Mouse (Mus musculus) bone marrow, adult 2 months (tissue): ENCODE results near the gene Syt9.

Source experiments
- CTCF ChIP-seq: fragments of 200-500 bp; IDR thresholded peaks from 2 replicates; pipeline ENCODE4 v1.5.1; 2011; ENCODE audit warnings: low read length, control low read depth; ENCODE audit not compliant: control insufficient read depth, insufficient read depth
- POLR2A ChIP-seq: fragments of 200-500 bp; IDR thresholded peaks from 2 replicates; pipeline ENCODE4 v1.6.1; 2011; ENCODE audit warnings: low read depth, mild to moderate bottlenecking, control low read depth, low read length, borderline replicate concordance; ENCODE audit not compliant: control insufficient read depth

GRCm38 (mm10) chr7:107595426-107595825 lies 224.9 kb downstream of the Syt9 start:
- TF ChIP-seq POLR2A, result no peak
- TF ChIP-seq CTCF, result no peak
